Mouse (Mus musculus) thymus, postnatal 10 days (tissue): ENCODE measurements around the gene Bud13.
A peak's percentile ranks its signal among the peaks of the same experiment; 100 is the strongest.
"Not testable (repeated sequence)": the region's sequence is repeated elsewhere in the genome, so short reads cannot be mapped to it uniquely, and the experiment has no call there.

Experiments
- DNase-seq, 2 experiments: peaks; one replicate each; pipeline ENCODE4 v3.0.0; 2021; ENCODE audit warnings: low spot score in 2 of 2

The Bud13 gene

DNA sequence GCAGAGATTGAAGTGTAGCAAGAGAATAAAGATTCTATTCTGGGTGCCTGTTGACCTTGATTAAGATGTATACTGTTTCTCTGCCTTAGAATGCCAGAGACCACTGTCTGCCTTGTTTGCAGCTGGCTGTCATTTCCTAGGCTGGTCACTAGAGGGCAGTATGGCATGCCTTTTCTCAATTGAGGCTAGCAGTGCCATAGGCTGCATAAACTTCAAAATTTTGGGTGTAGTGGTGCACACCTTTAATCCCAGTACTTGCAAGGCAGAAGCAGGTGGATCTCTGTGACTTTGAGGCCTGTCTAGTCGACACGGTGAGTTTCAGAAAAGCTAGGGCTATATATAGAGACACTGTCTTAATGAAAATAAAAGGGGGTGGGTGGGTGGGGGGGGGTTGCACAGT is 19.3 kb downstream of the Bud13 start:
- peak; percentile 24 to 61 for DNase-seq

DNA sequence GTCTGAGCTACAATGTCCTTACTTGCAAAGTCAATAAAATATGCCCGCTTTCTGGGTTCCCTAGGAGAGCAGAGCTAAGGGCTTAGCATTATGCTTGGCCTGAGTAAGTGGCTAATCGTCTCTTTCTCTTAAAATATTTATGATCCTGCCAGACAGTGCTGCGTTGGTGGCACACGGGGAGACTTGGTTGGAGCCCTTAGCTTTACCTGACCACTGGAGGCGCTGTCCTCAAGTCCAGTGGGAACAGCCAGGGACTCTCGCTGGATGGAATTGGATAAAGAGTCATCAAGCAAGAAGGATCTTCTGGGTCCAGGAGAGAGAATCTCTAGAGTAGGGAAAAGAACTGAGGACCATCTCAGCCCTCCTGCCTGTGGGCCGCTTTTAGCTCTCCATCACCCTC is 26.3 kb downstream of the Bud13 start:
- no peak for DNase-seq

GRCm38 (mm10) chr9:46314507-46314906 is 31.7 kb downstream of the Bud13 start:
- DNase-seq: peak; percentile 22 to 72

DNA sequence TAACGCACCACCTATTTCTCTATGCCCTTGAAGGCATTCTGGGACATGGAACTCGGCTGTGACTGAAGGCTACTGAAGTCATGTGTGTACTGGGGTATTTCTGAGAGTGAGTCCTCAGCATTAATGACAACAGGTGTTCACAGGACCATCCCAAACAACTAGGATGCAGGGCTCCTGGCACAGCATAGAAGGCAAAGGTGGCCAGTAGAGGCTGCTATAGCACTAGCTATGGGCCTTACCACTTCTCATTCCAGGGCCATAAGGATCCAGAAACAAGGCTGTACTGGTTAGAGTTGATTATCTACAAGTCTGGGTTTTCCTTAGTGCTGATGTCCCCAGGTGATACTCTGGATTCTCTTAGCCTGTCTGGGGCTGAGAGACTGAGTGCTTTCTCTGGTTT is 32.1 kb downstream of the Bud13 start:
- DNase-seq: no peak

DNA sequence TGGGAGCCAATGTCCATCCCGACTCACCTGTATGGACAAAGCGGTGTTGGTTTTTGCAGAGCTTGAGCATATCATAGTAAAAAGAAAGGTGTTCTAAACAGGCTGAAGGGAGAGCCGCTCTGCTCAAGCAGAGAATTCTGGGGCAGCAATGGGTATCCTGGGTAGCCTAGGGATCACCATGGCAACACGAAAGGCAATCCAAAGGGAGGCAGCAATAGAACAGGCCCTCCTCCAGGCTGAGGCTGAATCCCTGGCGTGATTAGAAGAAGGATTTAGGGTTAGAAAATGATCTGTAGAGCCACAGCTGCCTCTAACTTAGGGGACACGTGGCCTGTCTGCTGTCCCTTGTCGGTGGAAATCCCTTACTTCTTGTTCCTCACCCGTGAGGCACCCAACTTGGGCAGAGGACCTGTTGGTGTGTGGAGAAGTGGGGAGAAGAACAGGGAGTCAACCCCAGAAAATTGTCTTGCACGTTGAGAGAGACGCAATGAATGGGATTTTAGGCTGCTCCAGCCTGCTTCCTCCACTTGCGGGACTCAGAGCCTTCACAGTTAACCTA is 33.1 kb downstream of the Bud13 start:
- no peak for DNase-seq

GRCm38 (mm10) chr9:46316388-46316787 is 33.6 kb downstream of the Bud13 start:
- no peak for DNase-seq

- DNase-seq: no peak
These were observed 34.1 kb downstream of the Bud13 start for GRCm38 (mm10) chr9:46316909-46317308.

GRCm38 (mm10) chr9:46317957-46318356 is 35.1 kb downstream of the Bud13 start:
- no peak for DNase-seq

DNA sequence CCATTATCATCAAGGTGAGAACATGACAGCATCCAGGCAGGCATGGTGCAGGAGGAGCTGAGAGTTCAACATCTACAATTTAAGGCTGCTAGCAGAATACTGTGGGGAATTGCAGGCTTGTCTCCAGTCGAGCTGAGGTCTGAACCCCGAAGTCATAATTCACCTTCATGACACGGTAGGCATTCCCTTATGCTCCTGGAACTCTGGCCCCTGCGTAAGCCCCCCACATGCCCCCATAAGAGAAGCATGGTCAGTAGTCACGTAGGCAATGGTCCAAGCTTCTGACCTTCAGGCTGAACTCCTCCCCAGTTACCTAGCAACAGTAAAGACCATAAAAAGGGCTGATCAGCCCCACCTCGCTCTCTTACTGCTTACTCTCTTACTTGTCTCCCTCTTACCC is 37.1 kb downstream of the Bud13 start, which contains the start of gene 4931429L15Rik:
Gene 4931429L15Rik (minus strand): TSS at position 101 of the 400 bp plus-strand sequence.
- not testable (repeated sequence) for DNase-seq

GRCm38 (mm10) chr9:46320461-46320860 is 37.7 kb downstream of the Bud13 start:
- no peak for DNase-seq

- no peak for DNase-seq
These were observed 44.0 kb downstream of the Bud13 start for GRCm38 (mm10) chr9:46326694-46327405.

GRCm38 (mm10) chr9:46327706-46328571 is 45.1 kb downstream of the Bud13 start:
- DNase-seq: no peak

DNA sequence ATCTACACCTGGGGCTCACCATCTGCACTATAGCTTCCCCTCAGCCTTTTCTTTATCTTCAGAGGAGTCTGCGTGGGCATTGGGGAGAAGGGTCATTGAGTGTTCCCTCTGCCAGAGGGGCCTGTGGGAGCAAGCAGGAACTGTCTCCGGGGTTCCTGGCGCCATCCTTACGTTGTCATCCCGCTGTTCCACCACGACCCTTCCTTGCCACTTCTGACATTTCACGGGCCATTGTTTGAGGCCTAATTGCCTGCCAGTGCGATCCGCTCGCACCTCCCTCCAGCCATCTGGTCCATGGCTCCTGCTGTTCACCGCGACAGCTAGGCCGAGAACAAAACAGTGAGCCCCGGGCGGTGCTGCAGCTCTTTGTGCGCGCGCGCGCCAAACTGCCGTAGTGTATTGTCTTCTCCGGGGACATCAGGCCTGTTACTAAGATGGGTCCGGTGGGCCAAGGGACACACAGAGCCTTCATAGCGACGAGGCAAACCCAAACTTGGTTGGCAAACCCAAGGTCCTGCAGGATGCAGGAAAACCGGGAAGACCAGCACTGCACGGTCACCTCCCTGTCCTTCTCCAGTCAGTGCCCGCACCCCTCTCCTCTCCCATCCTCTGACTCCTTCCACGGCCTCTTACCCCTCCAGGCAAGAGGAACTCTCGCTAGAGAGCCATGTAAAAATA is 45.9 kb downstream of the Bud13 start:
- peak; percentile 5 to 16 for DNase-seq

- DNase-seq: no peak
These were observed 46.4 kb downstream of the Bud13 start for GRCm38 (mm10) chr9:46329250-46329648.

- DNase-seq: no peak
These were observed 47.2 kb downstream of the Bud13 start for GRCm38 (mm10) chr9:46329801-46330585.

DNA sequence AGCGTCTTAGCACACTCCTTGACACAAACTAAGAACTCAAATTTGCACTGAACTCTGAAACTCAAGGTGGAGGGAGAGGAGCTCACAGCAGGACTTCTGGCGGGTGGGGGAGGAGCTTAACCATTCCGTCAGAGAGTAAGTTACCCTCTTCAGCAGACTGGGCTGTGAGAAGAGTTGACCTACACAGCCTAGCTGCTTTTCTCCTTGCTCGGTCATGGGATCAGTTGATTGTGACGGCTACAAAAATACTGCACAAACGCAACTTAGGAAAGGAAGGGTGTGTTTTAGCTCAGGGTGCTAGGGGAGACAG is 47.7 kb downstream of the Bud13 start:
- DNase-seq: no peak

DNA sequence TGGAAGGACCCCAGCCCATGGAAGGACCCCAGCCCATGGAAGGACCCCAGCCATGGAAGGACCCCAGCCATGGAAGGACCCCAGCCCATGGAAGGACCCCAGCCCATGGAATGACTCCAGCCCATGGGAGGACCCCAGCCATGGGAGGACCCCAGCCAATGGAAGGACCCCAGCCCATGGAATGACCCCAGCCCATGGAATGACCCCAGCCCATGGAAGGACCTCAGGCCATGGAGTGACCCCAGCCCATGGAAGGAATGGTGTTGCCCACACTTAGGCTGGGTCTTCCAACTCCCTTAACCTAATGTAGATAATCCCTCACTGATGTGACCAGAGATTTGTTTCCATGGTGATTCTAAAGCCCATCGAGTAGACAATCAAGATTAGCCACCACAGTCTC is 48.5 kb downstream of the Bud13 start:
- DNase-seq: no peak

- no peak for DNase-seq
These were observed 51.7 kb downstream of the Bud13 start for GRCm38 (mm10) chr9:46334471-46335025.

- DNase-seq: no peak
These were observed 52.7 kb downstream of the Bud13 start for GRCm38 (mm10) chr9:46335461-46335995.

GRCm38 (mm10) chr9:46336294-46336693 is 53.5 kb downstream of the Bud13 start:
- DNase-seq: not testable (repeated sequence)

DNA sequence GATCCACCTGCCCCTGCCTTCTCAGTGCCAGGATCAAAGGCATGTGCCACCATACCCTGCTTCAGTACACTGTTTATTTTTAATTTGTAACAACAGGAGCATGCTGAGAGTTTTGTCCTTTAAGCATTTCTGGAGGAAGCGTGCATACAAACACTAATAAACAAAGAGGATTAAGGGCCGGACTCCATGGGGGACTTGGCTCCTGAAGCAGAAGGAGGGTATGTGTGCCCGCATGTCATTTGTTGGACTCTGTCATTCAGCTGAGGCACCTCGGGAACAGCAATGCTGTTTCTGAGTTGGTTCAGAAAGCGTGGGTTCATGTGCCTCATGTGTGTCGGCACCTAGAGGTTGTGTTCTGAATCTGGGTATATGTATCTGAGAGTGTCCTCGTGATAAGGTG is 54.5 kb downstream of the Bud13 start:
- no peak for DNase-seq
